Mouse (Mus musculus): ENCODE measurements at regions not wholly inside any gene's neighbourhood (a gene's known extent, or its start where the extent isn't known, plus 50 kb on each side); places are given as distances from the start of the nearest gene placed in this dataset.
"Not testable (repeated sequence)": the region's sequence is repeated elsewhere in the genome, so short reads cannot be mapped to it uniquely, and the experiment has no call there.

GRCm38 (mm10) chr1:147930643-147931042 is 1436.1 kb downstream of the Brinp3 start:
- not testable (repeated sequence) for DNase-seq (ENCODE audit: inconsistent age in 2 of 2, low spot score in 1 of 2)

GRCm38 (mm10) chr1:147931177-147931576 is 1436.6 kb downstream of the Brinp3 start:
- DNase-seq (ENCODE audit: inconsistent age in 2 of 2, low spot score in 1 of 2) = peak in 1 of 2 experiments; percentile 3

- DNase-seq (ENCODE audit: inconsistent age in 2 of 2, low spot score in 1 of 2) = peak in 1 of 2 experiments; percentile 7
These were observed 1441.3 kb downstream of the Brinp3 start for GRCm38 (mm10) chr1:147935867-147936266.

All from adrenal gland, adult (tissue).